Mouse (Mus musculus): ENCODE results near the gene Sap30l. TPM values are rescaled to one million over a fixed set of nuclear protein-coding genes. Genes with fewer than 3 reads are reported as not detected.
"Not testable (repeated sequence)": the region's sequence is repeated elsewhere in the genome, so short reads cannot be mapped to it uniquely, and the experiment has no call there.

The Sap30l gene
- polyA plus RNA-seq, 1 experiment from 2014 or later = 21.3 TPM

DNA sequence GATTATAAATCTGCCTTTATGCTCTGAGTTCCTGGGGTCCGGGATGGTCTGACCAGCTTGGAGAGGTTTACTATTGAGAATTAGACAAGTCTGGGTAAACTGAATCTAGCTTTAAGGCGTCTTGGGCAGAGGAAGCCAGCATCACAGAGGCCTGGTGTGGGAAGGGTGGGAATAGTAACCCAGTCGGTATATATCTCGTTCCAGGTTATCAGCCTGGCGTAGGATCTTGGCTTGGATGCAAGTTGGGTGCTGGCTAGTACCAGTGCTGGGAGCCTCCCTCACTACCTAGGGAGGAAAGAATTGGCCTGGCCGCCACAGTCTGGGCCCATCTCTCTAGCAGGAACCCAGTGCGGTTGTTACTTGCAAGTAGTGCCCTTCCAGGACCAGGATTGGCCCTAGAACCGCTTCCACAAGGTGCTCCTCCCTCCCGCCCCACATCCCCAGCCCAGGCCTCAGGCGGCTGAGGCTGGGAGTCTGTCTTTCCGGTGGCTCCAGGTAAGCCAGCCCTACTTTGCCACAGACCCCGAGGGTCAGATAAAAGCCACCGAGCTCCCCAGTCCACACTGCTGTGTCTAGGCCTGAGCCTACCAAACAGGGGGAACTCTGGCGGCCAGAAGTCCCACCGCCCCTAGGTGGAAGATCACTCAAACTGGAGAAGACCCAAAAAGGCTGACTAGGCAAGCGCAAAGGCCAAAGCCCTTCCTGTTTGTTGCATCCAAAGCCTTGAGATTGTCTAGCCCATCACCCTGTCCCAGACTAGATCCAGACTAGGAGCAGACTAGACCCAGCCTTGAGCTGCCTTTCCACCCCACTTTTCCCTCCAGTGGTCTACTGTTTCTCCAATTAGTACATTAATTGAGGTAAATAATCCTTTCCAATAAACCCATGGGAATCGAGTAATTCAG, 28.7 kb downstream of the Sap30l start:
- DNase-seq (ENCODE audit: low spot score) = no peak

GRCm38 (mm10) chr11:57831281-57831781, 29.9 kb downstream of the Sap30l start:
- DNase-seq (ENCODE audit: low spot score) = no peak

DNA sequence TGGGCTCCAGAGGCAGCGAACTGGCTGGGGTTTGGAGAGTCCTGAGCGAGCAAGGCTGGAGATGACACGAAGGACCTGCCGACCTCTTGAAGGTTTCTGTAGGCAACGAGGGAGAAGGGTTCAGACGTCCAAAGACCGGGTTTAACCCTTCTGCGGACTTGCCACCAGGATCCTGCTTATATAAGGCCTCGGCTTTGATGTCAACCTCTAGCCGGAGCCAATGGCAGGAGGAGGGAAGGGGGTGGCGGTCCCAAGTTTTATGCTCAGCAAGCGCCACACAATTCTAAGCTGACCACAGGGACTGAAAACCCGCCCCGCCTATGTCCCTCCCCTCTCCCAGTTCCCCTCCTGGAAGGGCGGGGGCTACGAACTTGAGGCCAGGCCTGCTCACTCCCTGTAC, 30.4 kb downstream of the Sap30l start:
- no peak for DNase-seq (ENCODE audit: low spot score)

DNA sequence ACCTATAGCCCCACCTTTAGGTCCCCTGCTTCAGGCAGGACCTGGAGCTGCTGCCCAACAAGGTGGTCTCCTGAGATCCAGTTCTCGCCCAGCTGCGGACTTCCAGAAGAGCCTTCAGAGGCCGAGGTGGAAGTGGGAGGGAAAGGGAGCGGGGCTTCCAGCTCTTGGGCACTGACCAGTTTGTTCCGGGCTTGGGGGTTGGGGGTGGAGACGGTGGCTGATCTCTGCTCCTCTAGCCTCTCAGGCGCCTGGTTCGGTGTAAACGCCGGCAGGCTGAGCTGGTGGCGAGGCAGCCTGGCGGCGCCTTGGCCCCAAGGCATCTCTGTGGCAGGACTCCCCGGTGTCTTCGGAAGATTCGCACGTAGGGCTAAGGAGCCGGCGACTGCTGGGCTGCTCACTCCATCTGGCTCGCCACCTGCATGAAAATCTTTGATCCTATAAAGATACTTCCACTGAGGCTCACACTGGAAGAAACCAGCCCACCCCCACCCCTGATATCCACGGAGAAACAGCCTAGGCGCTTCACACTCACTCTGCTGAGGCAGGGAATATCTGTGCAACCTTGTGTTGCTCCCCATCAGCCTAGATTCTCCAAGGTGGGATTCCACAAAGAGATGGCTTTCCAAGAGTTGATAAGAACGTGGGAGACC, 31.2 kb downstream of the Sap30l start, which contains the start of gene Hand1:
Gene Hand1 (minus strand): TSS at position 267 of the 650 bp plus-strand sequence.
- DNase-seq (ENCODE audit: low spot score) = no peak

DNA sequence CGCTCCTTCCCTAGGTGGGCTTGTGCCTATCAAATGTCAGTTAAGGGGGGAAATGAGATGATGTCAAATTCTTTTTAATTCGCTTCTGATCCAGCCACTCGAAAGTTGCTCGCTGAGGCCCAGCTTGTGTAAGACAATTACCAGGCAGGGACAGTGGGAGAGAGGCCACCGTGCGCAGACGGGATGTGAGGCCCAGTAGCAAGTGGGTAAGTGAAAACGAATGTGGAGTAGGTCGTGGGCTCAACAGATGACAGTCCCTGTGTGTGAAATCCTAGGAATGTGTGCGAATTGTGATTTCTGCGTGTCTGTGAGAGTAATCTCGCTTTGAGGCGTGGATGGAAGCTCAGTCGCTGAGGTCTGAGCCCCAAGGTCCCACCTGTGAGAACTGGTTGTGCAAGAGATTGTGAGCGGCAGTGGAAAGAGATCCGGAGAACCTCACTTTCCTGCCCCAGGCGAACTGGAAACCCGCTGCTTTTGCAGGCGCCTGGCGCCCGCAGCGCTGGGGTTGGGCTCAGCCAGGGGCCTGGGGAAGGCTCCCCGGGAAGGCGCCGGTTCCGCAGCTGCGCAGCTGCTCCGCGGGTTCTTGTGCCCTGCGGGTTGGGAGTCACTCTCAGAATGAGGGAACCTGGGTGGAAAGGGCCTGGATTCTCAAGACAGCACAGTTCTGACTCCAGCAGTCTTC, 32.0 kb downstream of the Sap30l start:
- no peak for DNase-seq (ENCODE audit: low spot score)

DNA sequence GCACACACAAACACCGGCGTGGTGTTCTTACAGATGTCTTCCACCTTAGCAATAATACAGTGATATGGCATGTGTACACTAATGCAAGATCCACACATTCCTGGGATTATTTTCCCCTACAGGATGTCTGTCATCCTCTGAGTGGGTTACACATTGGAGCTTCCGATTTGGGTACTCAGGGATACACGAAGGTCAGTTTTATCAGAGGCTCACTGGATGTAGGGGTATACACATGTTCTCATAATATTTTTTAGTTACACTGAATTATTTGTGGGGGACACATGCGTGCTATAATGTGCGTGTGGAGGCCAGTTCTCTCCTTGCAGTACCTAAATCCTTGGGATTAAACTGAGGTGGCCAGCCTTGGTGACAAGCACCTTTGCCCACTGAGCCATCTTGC, 32.6 kb downstream of the Sap30l start:
- DNase-seq (ENCODE audit: low spot score) = no peak

DNA sequence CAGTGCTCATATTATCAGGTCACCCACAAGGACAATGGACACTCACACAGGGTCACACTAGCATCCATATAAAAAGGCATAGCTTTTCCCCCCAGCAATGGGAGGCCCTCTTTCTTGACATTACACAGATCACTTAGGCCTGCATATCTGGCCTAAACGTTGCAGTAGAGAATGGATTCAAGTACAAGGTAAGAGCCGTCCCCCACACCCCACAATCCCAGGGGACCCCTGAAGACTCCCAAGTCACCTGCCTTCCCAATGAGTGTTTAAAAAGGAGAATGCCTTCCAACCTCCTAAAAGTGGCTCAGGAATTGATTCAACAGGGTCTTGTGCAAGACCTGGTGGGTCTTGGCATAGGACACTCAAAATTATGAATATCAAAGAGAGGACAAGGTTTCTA, 33.9 kb downstream of the Sap30l start:
- DNase-seq (ENCODE audit: low spot score) = no peak

- DNase-seq (ENCODE audit: low spot score) = no peak
Observed at GRCm38 (mm10) chr11:57835931-57836330, 34.5 kb downstream of the Sap30l start.

DNA sequence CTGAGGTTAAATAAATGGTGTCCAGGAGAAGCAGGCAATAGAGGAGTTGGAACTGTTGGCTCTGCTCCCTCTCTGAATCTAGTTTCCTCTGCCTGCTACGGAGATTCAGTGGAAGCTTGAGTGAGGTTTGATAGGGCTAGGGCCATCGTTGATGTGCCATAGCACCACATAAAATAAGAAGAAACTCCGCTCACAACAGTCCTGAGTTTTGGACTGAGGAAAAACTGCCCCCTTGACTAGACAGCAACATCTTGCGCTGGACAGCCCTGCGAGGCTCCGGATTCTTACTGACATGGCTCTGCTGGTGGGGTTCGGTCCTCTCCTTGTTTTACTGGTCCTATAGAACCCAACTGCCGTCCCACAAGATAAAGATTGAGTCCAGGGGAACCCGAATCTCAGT, 35.0 kb downstream of the Sap30l start:
- DNase-seq (ENCODE audit: low spot score) = no peak

DNA sequence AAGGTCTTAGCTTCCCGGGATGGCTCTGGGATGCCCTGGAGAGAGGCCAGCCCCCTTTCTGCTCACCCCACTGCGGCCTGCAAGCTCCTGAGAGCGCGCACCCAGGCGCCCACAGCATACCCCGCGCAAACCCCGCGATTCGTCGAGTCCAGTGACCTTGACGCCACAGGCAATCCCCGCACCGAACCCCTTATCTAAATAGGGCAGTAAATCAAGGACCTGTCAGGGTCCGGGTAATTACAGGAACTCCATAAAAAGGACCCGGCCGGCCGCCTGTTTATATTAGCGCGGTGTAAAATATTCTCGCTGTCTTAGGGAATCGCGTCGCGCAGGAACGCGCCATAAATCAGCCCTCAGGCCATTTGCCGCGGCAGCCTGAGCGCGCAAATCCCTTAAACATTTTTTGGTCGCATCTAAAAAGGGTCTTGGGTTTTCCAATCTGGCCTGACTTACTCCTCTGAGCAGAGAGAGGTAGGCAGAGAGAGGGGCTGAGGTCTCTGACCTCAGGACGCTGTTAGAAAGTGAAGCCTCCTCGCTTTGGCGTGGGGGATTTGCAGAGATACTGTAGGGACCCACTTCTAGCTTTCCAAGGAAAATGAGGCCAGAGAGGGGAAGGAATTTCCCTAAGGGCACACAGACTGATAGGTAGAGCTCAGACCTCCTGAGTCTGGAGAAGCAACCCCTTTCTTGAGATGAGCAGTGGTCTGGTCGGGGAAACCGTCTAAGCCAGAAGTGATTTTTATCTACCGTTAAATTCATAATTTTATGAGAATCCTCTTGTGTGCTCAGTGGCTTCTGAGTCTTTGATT, 35.6 kb downstream of the Sap30l start:
- no peak for DNase-seq (ENCODE audit: low spot score)

GRCm38 (mm10) chr11:57837861-57838680, 36.6 kb downstream of the Sap30l start:
- no peak for DNase-seq (ENCODE audit: low spot score)

GRCm38 (mm10) chr11:57840986-57841385, 39.5 kb downstream of the Sap30l start:
- DNase-seq (ENCODE audit: low spot score) = no peak

DNA sequence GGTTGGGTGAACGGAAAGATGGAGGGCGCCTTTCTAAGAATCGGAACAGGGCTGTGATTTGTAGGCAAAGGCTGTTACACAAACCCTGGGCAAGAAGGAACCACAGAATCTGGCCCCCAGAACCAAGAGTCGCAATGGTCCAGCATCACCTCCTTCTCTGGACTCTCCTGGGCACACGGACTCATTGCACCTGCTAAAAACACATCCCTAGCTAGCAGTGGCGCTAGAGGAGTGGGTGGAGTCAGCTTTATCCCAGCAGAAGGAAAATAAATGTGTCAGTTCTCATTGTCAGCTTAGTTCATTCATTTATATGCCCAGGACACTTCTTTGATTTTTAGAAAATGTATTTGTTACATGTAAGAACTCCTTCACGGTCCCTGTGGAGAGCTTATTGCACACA, 40.0 kb downstream of the Sap30l start:
- no peak for DNase-seq (ENCODE audit: low spot score)

GRCm38 (mm10) chr11:57846421-57847363, 45.3 kb downstream of the Sap30l start:
- DNase-seq (ENCODE audit: low spot score) = not testable (repeated sequence)

DNA sequence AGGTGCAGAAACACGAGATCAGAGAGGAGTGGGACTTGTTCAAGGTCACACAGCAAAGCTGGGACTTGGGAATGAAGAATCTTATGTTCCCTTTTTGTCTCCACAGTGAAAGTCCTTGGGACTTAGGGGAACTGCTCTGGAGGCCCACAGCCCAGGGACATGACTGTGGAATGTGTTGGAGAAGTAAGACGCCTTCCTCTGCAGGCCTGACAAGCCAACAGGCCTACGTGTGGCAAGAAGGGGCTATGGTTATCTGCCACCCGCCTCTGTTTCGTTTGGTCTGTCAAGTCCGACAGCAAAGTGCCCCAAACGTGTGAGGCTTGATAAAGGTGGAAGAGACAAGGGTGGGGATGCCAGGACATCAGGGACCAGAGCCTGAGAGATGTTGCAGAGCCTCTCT, 46.0 kb downstream of the Sap30l start:
- no peak for DNase-seq (ENCODE audit: low spot score)

- no peak for DNase-seq (ENCODE audit: low spot score)
Observed at GRCm38 (mm10) chr11:57850298-57850697, 48.9 kb downstream of the Sap30l start.

DNA sequence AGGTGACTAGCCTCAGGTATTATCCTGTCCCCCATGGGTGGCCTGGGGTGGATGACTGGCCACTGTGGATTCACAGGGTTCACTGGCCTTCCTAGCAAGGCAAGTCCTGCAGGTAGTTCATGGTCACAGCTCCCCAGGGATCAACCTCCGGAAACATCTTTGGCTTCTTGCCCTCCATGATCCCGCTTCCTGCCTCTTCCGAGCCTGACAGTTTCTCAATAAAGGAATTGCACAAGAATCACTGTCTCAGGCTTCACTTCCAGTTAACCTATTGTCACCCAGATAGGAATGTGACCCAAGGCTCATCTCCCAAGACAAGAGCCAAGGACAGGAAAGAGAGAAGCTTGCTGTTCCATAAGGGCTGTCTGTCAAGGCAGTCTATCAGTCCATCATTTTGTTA, 49.5 kb downstream of the Sap30l start:
- DNase-seq (ENCODE audit: low spot score) = no peak

DNA sequence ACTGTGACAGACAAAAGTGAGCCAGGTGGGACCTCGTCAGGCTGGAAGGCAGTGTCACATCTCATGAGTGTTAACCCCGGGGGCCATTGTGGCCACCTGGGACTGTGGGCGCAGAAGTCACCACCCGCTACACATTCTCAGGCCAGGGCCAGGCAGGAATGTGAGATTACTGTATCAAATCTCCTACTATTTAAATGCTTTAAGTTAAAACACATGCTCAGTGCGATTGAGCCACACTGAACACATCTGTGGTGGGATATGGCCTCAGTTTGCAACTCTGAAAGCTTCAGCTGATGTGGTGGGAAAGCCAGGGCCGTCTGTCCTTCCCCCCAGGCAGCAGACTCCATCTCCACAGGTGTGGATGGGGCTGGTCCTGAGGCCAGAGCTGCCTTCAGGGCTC, 52.1 kb downstream of the Sap30l start:
- no peak for DNase-seq (ENCODE audit: low spot score)

- DNase-seq (ENCODE audit: low spot score) = no peak
Observed at GRCm38 (mm10) chr11:57857709-57858108, 56.3 kb downstream of the Sap30l start.

Data from thymus, postnatal 0 days (tissue).